Mouse (Mus musculus) heart, postnatal 14 days (tissue): ENCODE results near the gene Tril. TPM values are rescaled to one million over a fixed set of nuclear protein-coding genes. Genes with fewer than 3 reads are reported as not detected.
A peak's percentile ranks its signal among the peaks of the same experiment; 100 is the strongest.

Experiments
- DNase-seq, 2 experiments: peaks; one replicate each; pipeline ENCODE4 v3.0.0; 2021 to 2022
- intact Hi-C: fragments of 180-260 bp; cut with DNase I; formaldehyde crosslinking; loops from one replicate; pipeline ENCODE4 v1.15.1; 2025
- long read RNA-seq, 2 experiments: library from polyadenylated mRNA; stranded (forward); transcript quantifications; one replicate each; pipeline ENCODE4 v2.0.0; 2021
- total RNA-seq, 2 experiments: library from RNA; stranded (reverse); gene quantifications; 2 replicates each; pipeline ENCODE4 v1.2.3; 2021

The Tril gene
- 1 to 10 TPM; 9.3 to 9.9 TPM for total RNA-seq
- long read RNA-seq, experiment 1, full-length matches to known transcripts, result 14 of 14 reads
- long read RNA-seq, experiment 1, partial matches to known transcripts, result 0 of 14 reads
- long read RNA-seq, experiment 1, other reads (novel, unspliced or antisense), result 0 of 14 reads
- long read RNA-seq, experiment 2, full-length matches to known transcripts, result 19 of 20 reads
- long read RNA-seq, experiment 2, partial matches to known transcripts, result 0 of 20 reads
- long read RNA-seq, experiment 2, other reads (novel, unspliced or antisense), result 1 of 20 reads

DNA sequence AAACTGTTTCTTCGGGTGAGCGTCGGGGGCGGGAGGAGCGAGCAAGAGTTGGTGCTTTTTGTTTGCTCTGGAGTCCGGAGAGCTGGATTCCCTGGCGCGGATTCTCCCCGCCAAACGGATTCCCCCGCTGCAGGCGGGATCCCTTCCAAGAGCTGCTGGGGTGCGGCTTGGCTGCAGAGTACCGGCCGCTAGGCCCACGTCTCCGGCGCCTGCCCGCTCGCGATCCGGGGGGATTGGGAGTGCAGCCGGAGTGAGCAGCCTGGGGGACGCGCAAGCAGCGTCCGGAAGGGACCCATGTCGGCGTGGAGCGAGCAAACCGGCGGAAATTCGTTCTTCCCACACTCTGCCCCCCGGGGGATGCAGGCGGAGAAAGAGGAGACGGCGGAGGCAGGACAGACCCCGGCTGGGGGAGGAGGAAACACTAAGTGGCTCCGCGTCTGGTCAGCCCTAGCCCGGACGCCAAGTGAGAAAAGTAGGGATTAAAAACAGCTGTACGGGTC lies at the start of gene Tril:
TSS of gene Tril (minus strand) at position 345 of the 500 bp plus-strand sequence.
- intact Hi-C loops, result no loop called here
- DNase-seq, result peak; percentile 87 to 88

- no peak for DNase-seq
- intact Hi-C loops, result no loop called here
Observed at GRCm38 (mm10) chr6:53863011-53863410, 42.4 kb upstream of the Tril start.

DNA sequence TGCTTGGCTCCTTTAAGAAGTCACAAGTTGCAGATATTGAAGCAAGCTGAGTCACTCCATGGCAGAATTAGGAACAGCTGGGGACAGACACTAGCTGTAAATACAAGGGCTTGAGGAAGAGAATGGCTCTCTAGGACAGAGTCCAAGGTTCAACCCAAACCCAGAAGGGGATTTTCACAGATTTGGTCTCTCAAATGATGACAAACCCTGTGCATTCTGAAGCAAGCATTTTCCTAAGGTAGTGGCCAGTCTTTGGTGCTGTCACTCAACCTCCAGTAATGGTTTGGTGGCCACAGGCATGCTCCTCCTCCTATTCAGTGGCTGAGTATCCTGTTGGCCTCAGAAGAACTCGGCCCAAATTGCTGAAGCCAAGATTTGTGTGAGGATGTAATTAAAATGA lies 38.5 kb upstream of the Tril start:
- intact Hi-C loops, result no loop called here
- DNase-seq, result peak; percentile 16 to 30

- intact Hi-C loops, result no loop called here
Observed at GRCm38 (mm10) chr6:53857822-53858221, 37.2 kb upstream of the Tril start.

DNA sequence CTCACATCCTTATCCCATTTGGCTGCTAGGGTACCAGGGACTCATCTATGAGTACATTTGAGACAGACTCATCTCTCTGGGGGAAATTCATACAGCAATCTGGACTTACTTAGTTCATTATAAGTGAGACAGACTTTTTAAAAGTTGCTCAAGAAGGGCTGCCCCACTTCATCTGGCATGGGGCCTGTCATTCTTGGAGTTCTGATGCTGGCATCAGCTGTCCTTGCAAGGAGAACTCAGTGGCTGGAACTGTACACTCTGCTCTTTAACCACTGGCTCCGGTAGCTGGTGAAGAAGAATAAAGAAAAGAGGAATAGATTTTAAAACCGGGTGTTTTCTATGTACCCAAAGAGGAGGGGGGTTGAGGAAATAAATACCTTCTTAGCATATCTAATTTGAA lies 36.1 kb upstream of the Tril start:
- peak in 1 of 2 experiments; percentile 18 for DNase-seq

More at GRCm38 (mm10) chr6:53857822-53858221, 37.2 kb upstream of the Tril start:
- no peak for DNase-seq

GRCm38 (mm10) chr6:53854971-53855856 lies 34.6 kb upstream of the Tril start:
- intact Hi-C loops, result no loop called here
- no peak for DNase-seq

More for the DNA sequence above, 36.1 kb upstream of the Tril start:
- intact Hi-C loops, result no loop called here

DNA sequence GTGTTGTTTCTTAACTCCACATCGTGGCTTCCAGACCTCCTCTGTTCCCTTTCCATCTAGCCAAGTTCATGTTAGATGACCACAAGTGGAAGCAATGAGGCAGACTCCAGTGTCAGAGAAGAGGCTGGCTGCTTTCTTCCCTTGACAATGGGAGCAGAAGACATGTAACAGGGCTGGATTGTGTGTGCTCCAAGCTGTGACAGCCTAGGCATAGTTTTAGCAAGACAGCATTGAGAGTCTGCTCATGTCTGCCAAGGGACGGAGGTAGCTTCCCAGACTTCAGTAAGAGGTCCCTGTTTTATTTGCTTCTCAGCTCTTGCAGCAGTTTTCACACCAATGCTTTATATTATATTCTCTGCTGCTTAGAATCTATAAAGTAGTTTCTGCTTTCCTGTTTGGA lies 33.6 kb upstream of the Tril start:
- intact Hi-C loops, result no loop called here
- DNase-seq, result no peak

DNA sequence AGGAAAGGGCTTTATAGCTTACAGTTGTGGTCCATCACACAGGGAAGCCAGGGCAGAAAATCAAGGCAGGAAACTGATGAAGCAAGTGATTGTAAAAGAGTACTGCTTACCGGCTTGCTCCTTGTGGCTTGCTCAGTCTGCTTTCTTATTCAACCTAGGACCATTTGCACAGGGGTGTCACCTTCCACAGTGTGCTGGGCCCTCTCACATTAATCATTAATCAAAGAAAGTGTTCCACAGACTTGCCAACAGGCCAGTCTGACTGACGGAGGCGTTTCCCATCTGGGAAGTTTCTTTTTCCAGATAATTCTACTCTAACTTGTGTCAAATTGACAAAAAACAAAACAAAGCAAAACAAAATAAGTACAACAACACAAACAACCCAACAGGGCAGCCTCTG lies 32.9 kb upstream of the Tril start:
- no peak for DNase-seq
- intact Hi-C loops, result no loop called here

GRCm38 (mm10) chr6:53844626-53845025 lies 24.0 kb upstream of the Tril start:
- DNase-seq, result no peak
- intact Hi-C loops, result no loop called here

DNA sequence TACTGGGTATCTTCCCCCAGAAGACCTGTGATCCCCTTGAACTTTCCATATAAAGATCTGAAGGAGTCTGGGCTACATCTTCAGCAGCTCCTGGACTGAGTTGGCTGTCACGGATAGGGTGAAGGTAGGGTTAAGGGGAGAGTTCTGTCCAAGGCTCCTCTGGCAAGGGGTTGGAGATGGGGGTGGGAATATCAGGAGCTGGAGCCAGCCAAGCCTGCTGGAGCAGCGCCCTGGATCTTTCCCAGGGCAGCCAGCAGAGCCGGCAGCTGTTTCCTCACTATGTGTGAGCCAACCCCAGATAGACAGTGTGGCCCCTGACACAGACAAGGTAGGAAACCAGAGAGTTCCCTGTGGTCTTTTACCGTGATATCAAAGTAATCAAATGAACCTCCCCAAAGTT lies 4.6 kb upstream of the Tril start:
- peak; percentile 83 to 85 for DNase-seq
- intact Hi-C loops, result no loop called here

DNA sequence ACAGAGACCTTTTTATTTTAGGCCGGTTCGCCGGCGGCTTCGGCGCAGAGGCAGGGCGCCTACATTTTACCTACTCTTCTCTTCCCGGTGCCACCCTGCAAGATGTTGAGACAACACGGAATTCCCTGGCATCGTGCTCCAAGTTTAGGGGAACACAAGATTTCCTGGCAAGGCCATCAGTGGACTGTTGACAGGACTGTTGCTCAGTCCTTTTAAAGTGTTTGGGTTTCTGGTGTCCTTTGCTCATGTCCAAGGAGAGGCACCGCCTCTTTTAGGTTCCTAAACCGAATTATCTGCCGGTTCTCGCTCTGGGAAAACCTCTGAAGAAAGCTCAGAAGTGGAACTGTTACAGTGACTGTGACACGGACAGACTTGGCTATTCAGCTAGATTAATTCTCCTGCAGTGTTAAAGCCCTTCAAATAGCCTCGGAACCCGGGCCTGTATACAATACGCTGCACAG lies 441 bp upstream of the Tril start:
- intact Hi-C loops, result no loop called here
- peak in 1 of 2 experiments; percentile 64 for DNase-seq

GRCm38 (mm10) chr6:53819761-53820485 lies 707 bp downstream of the Tril start:
- intact Hi-C loops, result loop anchor here (2.0 kb wide), 2 partner anchors 51 to 131 kb away; no protein-coding TSS in a partner anchor
- DNase-seq, result peak; percentile 56 to 61

GRCm38 (mm10) chr6:53818732-53819661 lies 1.6 kb downstream of the Tril start:
- peak; percentile 56 to 69 for DNase-seq
- intact Hi-C loops, result loop anchor here (2.0 kb wide), 2 partner anchors 52 to 132 kb away; no protein-coding TSS in a partner anchor

GRCm38 (mm10) chr6:53818264-53818731 lies 2.3 kb downstream of the Tril start:
- peak; percentile 86 to 87 for DNase-seq
- intact Hi-C loops, result loop anchor here (2.0 kb wide), 2 partner anchors 53 to 133 kb away; no protein-coding TSS in a partner anchor

GRCm38 (mm10) chr6:53817763-53818174 lies 2.9 kb downstream of the Tril start:
- DNase-seq, result no peak
- intact Hi-C loops, result loop anchor here (2.0 kb wide), 2 partner anchors 53 to 133 kb away; no protein-coding TSS in a partner anchor

GRCm38 (mm10) chr6:53816661-53817060 lies 4.0 kb downstream of the Tril start:
- intact Hi-C loops, result no loop called here
- DNase-seq, result no peak

GRCm38 (mm10) chr6:53815691-53816090 lies 4.9 kb downstream of the Tril start:
- DNase-seq, result no peak
- intact Hi-C loops, result no loop called here

DNA sequence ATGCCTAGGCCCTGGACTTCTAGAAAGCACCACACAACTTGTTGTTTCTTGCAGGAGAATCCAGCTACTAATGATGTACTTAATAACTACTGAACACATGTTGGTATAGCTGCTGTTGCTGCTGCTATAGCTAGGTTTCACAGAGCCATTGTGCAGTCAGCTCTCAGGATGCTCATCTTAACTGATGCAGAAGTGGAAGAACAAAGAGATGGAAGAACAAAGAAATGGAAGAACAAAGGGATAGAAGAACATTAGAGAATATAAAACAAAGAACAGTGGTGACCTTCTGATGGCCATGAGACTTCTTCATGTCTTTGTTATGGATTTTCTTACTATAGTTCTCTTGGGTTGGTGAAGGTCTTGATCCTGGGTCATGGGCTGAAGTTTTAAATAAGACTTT lies 6.4 kb downstream of the Tril start:
- intact Hi-C loops, result no loop called here

DNA sequence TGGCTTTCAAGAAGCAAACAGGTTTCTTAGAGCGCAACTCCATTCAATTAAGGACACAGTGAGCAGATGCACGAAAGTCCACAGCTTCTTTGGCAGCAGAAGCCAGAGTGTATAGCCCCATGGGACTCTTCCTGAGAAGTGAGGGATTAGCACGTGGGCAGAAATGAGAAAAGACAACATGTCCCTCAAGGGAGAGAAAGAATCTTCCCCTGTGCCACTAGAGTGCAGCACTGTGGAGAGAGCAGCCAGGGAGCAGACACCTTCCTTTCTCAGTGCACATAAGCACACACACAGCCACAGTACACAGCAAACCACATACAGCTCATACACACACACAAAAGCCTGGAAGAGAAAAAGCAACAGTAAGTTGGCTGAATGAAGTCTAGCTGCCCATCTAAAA lies 8.4 kb downstream of the Tril start:
- intact Hi-C loops, result no loop called here
- no peak for DNase-seq

More for the DNA sequence above, 6.4 kb downstream of the Tril start:
- no peak for DNase-seq
